Mouse (Mus musculus): Measurements from ENCODE around the gene Tlr12.
"Not testable (repeated sequence)": the region's sequence is repeated elsewhere in the genome, so short reads cannot be mapped to it uniquely, and the experiment has no call there.

Tlr12 gene

GRCm38 (mm10) chr4:128618246-128618911 is at the start of gene Tlr12:
Gene Tlr12 (minus strand): TSS chr4:128618619.
- no peak for DNase-seq (ENCODE audit: low spot score)

- DNase-seq (ENCODE audit: low spot score), result not testable (repeated sequence)
Observed at GRCm38 (mm10) chr4:128667195-128667594, 48.8 kb upstream of the Tlr12 start.

DNA sequence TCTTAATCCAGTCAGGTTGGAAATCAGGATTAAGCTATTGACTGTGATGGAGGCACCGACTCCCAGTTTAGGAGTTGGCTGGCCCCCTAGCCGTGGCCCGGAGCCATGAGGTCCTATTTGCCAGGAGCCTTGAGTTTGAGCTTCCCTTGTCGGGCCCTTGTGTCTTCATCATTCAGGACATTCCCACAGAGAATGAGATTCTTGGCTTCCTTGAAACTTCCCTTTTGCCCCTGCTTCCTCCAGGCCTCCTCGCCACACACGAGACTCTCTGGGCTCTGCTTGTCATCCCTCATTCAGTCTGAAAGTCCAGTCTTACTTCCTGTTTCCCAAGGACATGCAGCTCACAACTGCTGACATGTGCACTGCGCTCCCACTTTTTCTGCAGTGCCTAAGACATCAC is 47.9 kb upstream of the Tlr12 start:
- DNase-seq (ENCODE audit: low spot score), result not testable (repeated sequence)

DNA sequence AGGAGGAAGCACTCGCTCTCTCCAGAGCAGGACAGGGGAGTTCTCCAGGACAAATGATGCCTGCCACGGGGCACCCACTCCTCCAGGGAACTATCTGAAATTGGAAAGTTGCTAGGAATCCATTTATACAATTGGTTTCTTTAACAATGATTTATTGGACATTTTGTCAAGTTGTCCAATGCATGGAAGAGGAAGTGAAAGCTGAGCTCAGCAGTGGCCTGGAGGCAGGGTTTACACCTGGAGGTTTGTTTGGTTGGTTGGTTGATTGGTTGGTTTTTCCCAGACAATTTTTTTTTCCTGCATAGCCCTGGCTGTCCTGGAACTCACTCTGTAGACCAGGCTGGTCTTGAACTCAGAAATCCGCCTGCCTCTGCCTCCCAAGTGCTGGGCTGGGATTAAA is 45.6 kb upstream of the Tlr12 start:
- no peak for DNase-seq (ENCODE audit: low spot score)

DNA sequence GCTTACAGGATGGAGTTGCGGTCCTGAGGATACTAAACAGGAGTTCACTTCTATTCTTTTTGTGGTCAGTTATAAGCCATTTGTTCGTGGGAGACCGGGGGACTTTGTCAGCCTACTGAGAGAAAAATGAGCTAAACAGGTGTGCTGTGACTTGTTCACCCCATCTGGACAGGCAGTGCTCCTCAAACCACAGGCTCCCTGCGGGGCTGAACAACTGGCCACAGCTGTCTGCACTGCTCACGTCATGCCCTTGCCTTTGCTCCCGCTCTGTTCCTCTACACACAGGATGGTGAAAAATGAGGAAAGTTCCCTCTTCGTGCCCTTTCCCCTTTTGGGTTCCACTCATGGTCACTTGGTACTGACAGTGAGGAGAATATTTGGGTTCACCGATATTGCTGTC is 42.6 kb upstream of the Tlr12 start:
- no peak for DNase-seq (ENCODE audit: low spot score)

DNA sequence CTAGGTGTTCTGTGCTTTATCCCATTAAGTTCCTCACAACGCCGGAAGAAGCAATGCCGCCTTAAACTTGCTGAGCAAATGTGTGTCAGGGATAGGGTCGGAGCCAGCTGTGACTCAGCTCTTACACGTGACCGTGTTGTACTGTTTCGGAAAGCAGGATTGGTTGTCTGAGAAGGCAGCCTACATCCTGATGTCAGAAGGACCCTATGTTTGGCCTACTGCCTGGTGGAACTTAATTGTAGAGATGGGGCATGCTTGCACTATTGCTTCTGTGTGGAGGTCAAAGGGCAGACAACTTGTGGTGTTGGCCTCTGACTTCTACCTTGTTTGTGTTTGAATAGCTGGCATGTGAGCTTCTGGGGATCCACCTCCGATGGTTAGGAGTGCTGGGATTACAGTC is 41.8 kb upstream of the Tlr12 start:
- DNase-seq (ENCODE audit: low spot score), result no peak

DNA sequence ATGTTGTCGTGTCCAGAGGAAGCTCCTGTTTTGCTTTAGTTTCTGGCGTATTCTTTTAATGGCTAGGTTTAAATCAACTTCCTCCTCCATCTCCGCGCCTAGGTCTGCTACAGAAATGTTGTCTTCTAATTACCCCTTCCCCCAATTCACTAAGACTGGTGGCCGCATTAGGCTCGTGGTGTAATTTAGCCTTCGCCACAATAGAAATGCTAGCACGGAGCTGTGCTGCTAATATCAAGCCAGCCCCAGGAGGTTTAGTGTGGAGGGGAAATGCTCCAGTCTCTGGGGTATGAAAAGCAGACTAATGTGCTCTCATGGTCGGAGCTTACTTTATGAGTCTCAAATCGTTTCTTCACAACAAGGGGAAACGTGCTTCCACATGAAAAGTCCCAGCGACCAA is 37.0 kb upstream of the Tlr12 start:
- no peak for DNase-seq (ENCODE audit: low spot score)

GRCm38 (mm10) chr4:128654505-128655381 is 36.3 kb upstream of the Tlr12 start, which contains the start of gene Phc2:
Gene Phc2 (plus strand): TSS chr4:128654702.
- DNase-seq (ENCODE audit: low spot score), result peak; percentile 79

DNA sequence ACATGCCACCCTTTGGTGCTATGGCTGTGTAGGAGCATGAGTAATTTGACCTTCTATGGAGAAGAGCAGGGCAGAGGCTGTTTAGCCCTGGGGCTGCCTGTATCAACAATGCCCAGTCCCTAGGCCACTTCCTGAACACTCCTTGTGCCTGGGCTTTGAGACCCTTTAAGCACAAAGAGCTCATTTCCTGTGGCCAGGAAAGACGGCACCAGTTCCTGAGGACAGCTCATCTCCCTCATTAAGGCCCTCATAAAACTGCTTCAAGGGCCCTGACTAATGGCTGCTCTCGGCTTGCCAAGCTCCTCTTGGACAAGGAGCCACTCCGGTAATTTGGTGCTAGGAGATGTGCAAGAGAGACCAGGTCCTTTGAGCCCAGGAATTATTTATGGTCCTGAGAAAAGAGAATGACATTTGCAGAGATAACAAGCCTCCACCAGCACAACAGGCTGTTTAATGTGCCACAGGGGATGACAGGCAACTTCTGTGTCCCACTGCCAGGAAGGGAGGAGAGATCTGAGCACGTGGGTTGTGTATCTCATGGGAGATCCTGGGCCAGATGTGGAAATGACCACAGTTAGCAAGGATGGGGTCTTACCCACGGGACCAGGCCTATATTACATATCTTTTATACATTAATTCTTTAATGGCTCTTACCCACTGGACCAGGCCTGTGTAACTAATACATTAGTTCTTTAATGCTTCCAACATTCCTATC is 34.3 kb upstream of the Tlr12 start:
- no peak for DNase-seq (ENCODE audit: low spot score)

DNA sequence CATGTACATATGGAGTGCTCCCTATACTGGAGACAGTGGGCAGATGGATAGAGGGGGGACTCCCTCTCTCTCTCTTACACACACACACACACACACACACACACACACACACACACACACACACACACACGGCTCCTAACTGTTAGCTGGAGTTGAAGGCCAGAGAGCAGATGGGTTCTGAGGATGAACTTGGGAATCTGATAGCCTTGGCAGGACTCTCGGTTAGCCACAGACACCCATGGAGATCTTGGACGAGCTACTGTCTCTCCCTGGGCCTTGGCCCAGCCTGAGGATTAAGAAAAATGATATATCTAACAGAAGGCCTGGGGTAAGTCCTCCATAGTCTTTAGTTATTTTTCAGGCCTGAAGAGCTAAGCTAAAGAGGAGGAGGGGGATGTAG is 33.1 kb upstream of the Tlr12 start:
- no peak for DNase-seq (ENCODE audit: low spot score)

- DNase-seq (ENCODE audit: low spot score), result no peak
Observed at GRCm38 (mm10) chr4:128648567-128649255, 30.3 kb upstream of the Tlr12 start.

- no peak for DNase-seq (ENCODE audit: low spot score)
Observed at GRCm38 (mm10) chr4:128646762-128647161, 28.3 kb upstream of the Tlr12 start.

GRCm38 (mm10) chr4:128645896-128646295 is 27.5 kb upstream of the Tlr12 start:
- no peak for DNase-seq (ENCODE audit: low spot score)

DNA sequence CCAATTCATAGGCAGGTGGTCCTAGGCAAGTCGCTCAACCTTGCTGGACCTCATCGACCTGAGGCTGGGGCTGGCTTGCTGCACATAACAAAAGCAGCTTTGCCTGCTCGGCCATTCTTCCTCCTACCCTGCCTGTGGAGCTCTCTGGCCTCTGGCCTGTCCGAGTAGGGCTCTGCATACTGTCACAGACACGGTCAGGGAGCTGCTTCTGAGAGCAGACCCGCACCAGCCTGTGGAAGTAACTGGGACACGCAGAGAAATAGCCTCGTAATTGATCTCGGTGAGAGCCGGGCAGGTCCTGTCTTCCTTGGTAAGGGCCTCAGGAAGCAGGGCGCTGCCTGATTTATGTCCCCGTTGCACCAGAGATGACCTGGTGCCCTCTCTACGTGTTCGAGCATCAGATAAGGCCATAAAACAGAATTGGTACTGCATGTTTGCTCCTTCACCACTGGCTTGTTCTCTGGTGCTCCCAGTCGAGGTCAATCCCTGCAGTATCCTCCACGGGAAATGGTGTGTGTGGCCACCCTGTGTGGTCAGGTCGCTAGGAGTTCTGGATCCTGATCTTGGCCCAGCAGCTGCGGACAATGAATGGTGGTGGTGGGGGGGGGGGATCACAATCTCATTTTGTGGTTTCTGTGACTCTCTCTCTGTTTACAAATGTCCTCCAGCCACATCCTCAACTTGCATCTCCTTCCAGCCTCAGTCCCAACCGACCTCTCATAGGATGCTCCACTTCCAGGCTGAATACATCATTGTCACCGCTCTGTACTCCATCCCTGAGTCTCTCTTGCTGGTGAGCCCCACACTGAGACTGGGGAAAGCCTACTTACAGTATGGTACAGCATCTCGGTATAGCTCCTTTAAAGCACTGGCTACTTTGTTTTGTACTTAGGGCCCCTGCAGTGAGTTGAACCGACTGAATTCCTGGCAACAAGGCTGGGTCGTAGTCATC is 23.6 kb upstream of the Tlr12 start:
- DNase-seq (ENCODE audit: low spot score), result no peak

DNA sequence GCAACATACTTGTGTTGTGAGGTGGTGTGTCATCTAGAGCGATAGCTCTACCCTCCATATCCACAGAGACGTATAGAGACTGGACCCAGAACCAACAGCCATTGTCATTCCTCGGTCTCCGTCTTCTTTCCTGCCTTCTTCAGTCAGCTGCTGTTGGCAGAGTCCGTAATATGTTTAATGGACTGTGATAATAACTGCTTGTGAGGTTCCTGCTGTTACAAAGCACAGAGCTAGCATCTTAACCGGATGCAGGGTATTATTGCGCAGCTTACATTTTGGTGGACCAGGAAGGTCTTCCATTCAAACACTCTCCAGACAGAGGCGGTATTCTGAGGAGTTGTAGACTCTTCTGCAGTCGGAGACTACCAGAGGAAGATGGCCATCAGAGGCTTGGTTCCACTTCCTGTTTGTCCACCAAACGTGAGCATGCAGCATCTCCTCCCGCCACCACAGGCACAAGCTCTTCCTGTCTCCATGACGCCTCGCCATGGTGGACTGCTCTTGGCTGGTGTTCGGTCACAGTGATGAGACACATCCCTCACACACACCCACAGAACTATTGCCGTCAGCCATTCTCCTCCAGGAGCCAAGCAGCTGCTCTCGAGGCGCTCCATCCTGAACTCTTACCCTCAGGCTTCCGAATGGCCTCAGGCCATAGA is 20.0 kb upstream of the Tlr12 start:
- no peak for DNase-seq (ENCODE audit: low spot score)

- no peak for DNase-seq (ENCODE audit: low spot score)
Observed at GRCm38 (mm10) chr4:128637250-128637649, 18.8 kb upstream of the Tlr12 start.

DNA sequence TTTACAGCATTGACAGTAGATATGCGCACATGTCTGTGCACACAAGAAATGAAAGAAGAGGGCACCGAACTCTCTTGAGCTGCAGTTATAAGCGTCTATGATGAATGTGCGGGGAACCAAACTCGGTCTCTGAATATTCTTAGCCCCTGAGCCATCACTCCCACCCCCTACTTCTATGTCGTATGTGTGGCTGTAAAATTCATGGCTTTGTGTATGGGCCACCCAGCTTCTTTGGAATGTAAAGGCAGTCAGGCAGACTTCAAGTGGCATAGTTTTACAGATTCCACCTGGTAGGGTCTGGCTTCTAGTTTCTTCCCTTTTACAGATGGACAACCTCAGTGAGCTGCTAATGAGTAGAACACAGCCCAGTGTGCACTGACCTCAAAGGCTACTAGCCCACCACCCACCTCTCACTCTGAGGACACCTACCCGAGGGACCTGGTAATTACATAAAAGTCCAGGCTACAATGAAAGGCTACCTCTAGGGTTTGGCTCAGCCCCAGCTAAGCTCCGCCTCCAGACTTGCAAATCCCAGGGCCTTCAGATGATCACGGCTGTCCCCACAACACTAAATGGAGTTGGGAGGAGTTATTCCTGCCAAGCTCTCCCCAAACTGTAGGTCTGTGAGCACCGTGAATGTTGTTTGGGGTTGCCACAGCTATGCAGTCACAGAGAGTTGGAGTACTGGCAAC is 17.6 kb upstream of the Tlr12 start:
- DNase-seq (ENCODE audit: low spot score), result no peak

DNA sequence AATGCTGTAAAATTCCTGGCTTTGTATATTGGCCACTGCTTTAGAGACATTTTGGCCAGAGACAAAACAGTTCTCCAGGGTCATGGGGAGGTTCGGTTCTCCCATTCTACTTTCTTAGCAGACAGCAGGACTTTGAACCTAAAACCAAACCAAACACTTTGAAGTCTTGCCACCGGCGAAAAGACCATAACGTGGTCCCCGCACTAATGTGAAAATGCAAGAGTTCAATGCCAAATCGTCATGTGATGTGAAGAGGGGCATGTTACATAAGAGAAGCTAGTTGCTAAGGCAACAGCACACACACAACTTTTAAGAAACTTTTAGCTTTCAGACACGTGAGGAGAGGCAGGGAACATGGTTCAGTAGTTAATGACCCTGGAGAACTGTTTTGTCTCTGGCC is 17.0 kb upstream of the Tlr12 start:
- no peak for DNase-seq (ENCODE audit: low spot score)

- no peak for DNase-seq (ENCODE audit: low spot score)
Observed at GRCm38 (mm10) chr4:128621109-128621508, 2.7 kb upstream of the Tlr12 start.

GRCm38 (mm10) chr4:128620572-128620971 is 2.2 kb upstream of the Tlr12 start:
- no peak for DNase-seq (ENCODE audit: low spot score)
